Mouse (Mus musculus) hematopoietic stem cell, adult 5-6 weeks (primary cell): ENCODE measurements at regions not wholly inside any gene's neighbourhood (a gene's known extent, or its start where the extent isn't known, plus 50 kb on each side); places are given as distances from the start of the nearest gene placed in this dataset.

Source experiments
- ATAC-seq, 2 experiments: fragments of 125-278 bp in 1 of 2; replicated peaks in 1 of 2; 2 replicates each; pipeline ENCODE4 v1.8.0; 2016 to 2017; ENCODE audit warnings: inconsistent platforms in 2 of 2, mild to moderate bottlenecking in 2 of 2, moderate number of reproducible peaks in 2 of 2, low read depth in 1 of 2, moderate TSS enrichment in 1 of 2; ENCODE audit not compliant: low FRiP score in 2 of 2, poor library complexity in 2 of 2, severe bottlenecking in 2 of 2, insufficient read depth in 1 of 2, low TSS enrichment in 1 of 2

DNA sequence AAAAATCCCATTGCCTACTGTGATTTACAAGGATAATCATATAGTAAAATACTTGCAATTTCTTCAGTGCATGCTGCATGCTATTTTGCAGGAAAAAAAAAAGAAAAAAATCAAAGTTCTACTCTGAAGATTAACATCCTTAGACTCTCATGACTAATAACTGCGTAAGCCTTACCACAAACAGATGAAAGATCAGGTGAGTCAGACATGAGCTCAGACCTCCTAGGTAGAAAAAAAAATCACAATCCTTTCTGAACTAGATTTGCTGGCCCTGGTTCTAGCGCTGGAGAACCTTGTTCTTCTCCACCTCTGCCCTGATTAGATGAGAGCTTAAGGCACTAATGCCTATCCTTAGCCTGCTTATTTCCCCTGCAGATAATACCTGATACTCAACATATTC, 96.1 kb upstream of the Snap25 start:
- ATAC-seq, result no peak

GRCm38 (mm10) chr2:136618114-136618513, 95.1 kb upstream of the Snap25 start:
- ATAC-seq, result no peak

GRCm38 (mm10) chr2:136620309-136620708, 92.9 kb upstream of the Snap25 start:
- ATAC-seq, result no peak

DNA sequence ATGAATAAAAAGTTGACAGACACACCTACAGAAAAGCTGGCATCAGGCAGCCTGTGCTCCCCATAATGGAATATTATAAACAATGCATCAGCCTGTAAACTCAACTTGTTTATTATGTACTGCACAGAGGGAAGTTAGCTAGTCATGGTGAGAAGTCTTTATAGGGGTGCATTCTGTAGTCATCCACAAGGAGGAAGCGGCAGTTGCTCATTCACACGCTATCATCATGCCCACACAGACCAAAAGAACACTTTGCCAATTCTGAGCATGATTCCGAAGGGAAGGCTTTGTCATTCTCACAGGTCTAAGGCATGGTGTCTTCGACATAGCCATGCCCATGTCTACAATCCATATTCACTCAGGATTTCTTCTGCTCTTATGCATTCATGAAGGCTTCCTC, 92.3 kb upstream of the Snap25 start:
- ATAC-seq, result no peak

GRCm38 (mm10) chr2:136623808-136624489, 89.3 kb upstream of the Snap25 start:
- ATAC-seq, result no peak

DNA sequence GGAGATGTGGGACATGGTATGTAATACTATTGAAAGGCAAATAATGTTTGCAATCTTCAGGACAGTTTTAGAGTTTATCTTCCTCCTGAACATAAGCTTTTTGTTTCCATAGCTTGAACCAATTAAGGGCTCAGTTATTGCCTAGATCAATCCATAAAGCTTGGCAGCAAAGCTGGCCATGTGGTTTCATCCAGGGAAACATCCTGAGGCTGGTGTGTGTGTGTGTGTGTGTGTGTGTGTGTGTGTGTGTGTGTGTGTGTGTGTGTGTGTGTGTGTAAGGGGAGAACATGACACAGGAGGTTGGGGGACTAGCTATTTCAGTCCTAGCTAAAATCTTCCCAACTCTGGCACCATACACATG, 88.8 kb upstream of the Snap25 start:
- no peak for ATAC-seq

DNA sequence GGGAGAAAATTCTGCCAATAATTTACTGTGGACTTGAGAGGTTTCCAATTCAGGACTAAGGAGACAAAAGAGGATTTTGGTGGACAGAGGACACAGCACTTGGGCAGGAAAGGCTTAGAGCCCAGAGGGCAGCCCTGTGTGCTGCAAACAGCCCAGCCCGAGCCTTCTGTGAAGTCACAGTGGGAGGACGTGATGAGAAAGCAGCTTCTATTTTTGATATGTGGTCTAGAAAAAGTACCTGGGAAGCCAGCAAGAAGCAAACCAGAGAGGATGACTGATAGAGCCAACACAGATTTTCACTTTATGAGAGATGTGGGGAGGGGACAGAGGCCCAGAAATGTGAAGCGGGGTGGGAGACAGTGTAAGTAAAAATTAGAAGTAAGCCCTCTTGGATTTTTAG, 66.3 kb upstream of the Snap25 start:
- no peak for ATAC-seq

DNA sequence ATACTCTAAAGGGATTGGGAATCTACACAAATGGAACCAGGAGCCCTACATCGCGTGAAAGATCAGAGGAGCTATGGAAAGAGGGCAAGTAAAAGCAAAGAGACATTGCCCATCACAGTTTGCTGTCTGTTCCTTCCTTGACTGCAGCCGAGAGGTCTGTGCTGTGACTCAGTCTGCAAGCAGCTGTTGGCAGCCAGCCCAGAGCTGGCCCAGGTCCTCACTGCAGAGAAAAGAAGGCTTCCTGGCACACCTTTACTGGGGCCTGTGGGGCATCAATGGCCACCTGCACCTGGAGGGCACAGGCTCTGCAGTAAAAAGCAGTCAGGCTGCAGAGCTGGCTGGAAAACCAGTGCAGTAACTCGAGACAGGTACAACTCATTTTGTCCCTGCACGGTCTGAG, 64.6 kb upstream of the Snap25 start:
- no peak for ATAC-seq

GRCm38 (mm10) chr2:136650721-136651120, 62.5 kb upstream of the Snap25 start:
- ATAC-seq, result no peak

- peak in 1 of 2 experiments; percentile 68; a peak in 2 of 4 replicates for ATAC-seq
Measured at GRCm38 (mm10) chr2:136652206-136653003, 60.8 kb upstream of the Snap25 start.
